Mouse (Mus musculus) olfactory bulb, adult 2 months (tissue): ENCODE measurements around the gene Golt1a.

Experiments
- CTCF ChIP-seq: fragments of 200-500 bp; IDR thresholded peaks from 2 replicates; pipeline ENCODE4 v1.5.1; 2012; ENCODE audit warnings: low read depth, mild to moderate bottlenecking, low read length, moderate library complexity; ENCODE audit not compliant: insufficient read depth
- POLR2A ChIP-seq: fragments of 200-500 bp; IDR thresholded peaks from 2 replicates; pipeline ENCODE4 v1.6.1; 2012; ENCODE audit warnings: mild to moderate bottlenecking, low read depth, low read length, moderate library complexity; ENCODE audit not compliant: insufficient read depth

GRCm38 (mm10) chr1:133364890-133365289 is 55.3 kb downstream of the Golt1a start:
- TF ChIP-seq CTCF = no peak
- TF ChIP-seq POLR2A = no peak
